Mouse (Mus musculus): Measurements from ENCODE around the gene Lrp8.

- TF ChIP-seq POLR2A (IDR thresholded peaks at IDR 0.05; ENCODE audit: borderline replicate concordance, extremely low read depth, low read depth, low read length): no peak
- TF ChIP-seq CTCF (IDR thresholded peaks at IDR 0.05; ENCODE audit: insufficient read depth, low read length): no peak
Observed at GRCm38 (mm10) chr4:107802450-107803331, 630 bp downstream of the Lrp8 start.
